Mouse (Mus musculus) myocyte (in vitro differentiated cells): ENCODE results near the gene Sulf2.

Experiments used
- CEBPB ChIP-seq: IDR thresholded peaks from 2 replicates; pipeline ENCODE4 v1.6.1; 2011; ENCODE audit warnings: mild to moderate bottlenecking, moderate library complexity; ENCODE audit not compliant: poor library complexity, insufficient read depth, severe bottlenecking
- E2F4 ChIP-seq: IDR thresholded peaks from one replicate; pipeline ENCODE4 v1.6.1; 2011; ENCODE audit warnings: mild to moderate bottlenecking, control low read depth, moderate library complexity; ENCODE audit not compliant: insufficient read depth
- MAX ChIP-seq: IDR thresholded peaks from one replicate; pipeline ENCODE4 v1.6.1; 2011; ENCODE audit warnings: low read depth, mild to moderate bottlenecking, control low read depth
- MYOD1 ChIP-seq, 3 experiments: IDR thresholded peaks; one replicate each; pipeline ENCODE4 v1.6.1; 2011; ENCODE audit warnings: control low read depth in 2 of 3, low read depth in 2 of 3, mild to moderate bottlenecking in 2 of 3, moderate library complexity in 1 of 3; ENCODE audit not compliant: insufficient read length in 2 of 3, control insufficient read depth in 1 of 3
- MYOG ChIP-seq, 3 experiments: IDR thresholded peaks; one replicate each; pipeline ENCODE4 v1.6.1; 2011; ENCODE audit warnings: control low read depth in 2 of 3, low read depth in 2 of 3, mild to moderate bottlenecking in 2 of 3; ENCODE audit not compliant: insufficient read length in 2 of 3, control insufficient read depth in 1 of 3, insufficient read depth in 1 of 3
- POLR2A ChIP-seq: IDR thresholded peaks from one replicate; pipeline ENCODE4 v1.6.1; 2011; ENCODE audit warnings: low read depth, mild to moderate bottlenecking, control low read depth, moderate library complexity; ENCODE audit not compliant: insufficient read length
- POLR2AphosphoS2 ChIP-seq: IDR thresholded peaks from one replicate; pipeline ENCODE4 v1.6.1; 2011; ENCODE audit warnings: low read depth, control low read depth; ENCODE audit not compliant: insufficient read length
- REST ChIP-seq: IDR thresholded peaks from one replicate; pipeline ENCODE4 v1.6.1; 2011; ENCODE audit warnings: mild to moderate bottlenecking, control low read depth, moderate library complexity; ENCODE audit not compliant: insufficient read depth, insufficient read length
- TCF12 ChIP-seq: IDR thresholded peaks from one replicate; pipeline ENCODE4 v1.6.1; 2011; ENCODE audit warnings: mild to moderate bottlenecking, control low read depth; ENCODE audit not compliant: poor library complexity, insufficient read depth, severe bottlenecking
- TCF3 ChIP-seq: IDR thresholded peaks from one replicate; pipeline ENCODE4 v1.6.1; 2011; ENCODE audit warnings: low read depth, control low read depth; ENCODE audit not compliant: insufficient read length
- USF1 ChIP-seq: IDR thresholded peaks from one replicate; pipeline ENCODE4 v1.6.1; 2011; ENCODE audit warnings: low read depth, mild to moderate bottlenecking, control low read depth, moderate library complexity

GRCm38 (mm10) chr2:166096834-166097233, 58.6 kb downstream of the Sulf2 start:
- no peak for TF ChIP-seq E2F4
- no peak for TF ChIP-seq MAX
- TF ChIP-seq POLR2AphosphoS2, result no peak
- no peak for TF ChIP-seq POLR2A
- TF ChIP-seq TCF12, result no peak
- no peak for TF ChIP-seq USF1
- TF ChIP-seq REST, result no peak
- TF ChIP-seq MYOG (IDR thresholded peaks at IDR 0.05; ENCODE audit: control insufficient read depth in 1 of 3, insufficient read depth in 1 of 3, insufficient read length in 2 of 3, low read depth in 2 of 3), result no peak
- TF ChIP-seq TCF3, result no peak
- TF ChIP-seq MYOD1 (IDR thresholded peaks at IDR 0.05; ENCODE audit: control insufficient read depth in 1 of 3, insufficient read length in 2 of 3, low read depth in 2 of 3), result no peak
- TF ChIP-seq CEBPB, result no peak
